Mouse (Mus musculus): ENCODE results near the gene Heatr5a. TPM values are rescaled to one million over a fixed set of nuclear protein-coding genes. Genes with fewer than 3 reads are reported as not detected.

Gene Heatr5a
- polyA plus RNA-seq (2012; ENCODE audit: insufficient read depth, low replicate concordance) = 2.8 and 3.5 TPM in 2 replicates

GRCm38 (mm10) chr12:51971070-51971664 is at the start of gene Heatr5a:
Gene Heatr5a (minus strand): TSS chr12:51971321.
- H3K4me3 ChIP-seq (replicated peaks) = peak within 1 kb of the TSS; percentile 97
- H3K9me3 ChIP-seq = peaks cover 16% of the 10 kb centered on the region
- H3K4me1 ChIP-seq = peaks cover 49% of the 10 kb centered on the region
- no peaks in the 10 kb centered on the region for H3K27me3 ChIP-seq (replicated peaks)
- TF ChIP-seq GATA1 (IDR thresholded peaks at IDR 0.05; ENCODE audit: borderline replicate concordance, low read length) = no peak
- TF ChIP-seq FLI1 (IDR thresholded peaks at IDR 0.05; ENCODE audit: low read length) = no peak
- peaks cover 38% of the 10 kb centered on the region for H3K36me3 ChIP-seq (replicated peaks; ENCODE audit: low read length)

GRCm38 (mm10) chr12:52014494-52015029 is 43.4 kb upstream of the Heatr5a start:
- no peak for TF ChIP-seq FLI1 (IDR thresholded peaks at IDR 0.05; ENCODE audit: low read length)
- no peak for TF ChIP-seq GATA1 (IDR thresholded peaks at IDR 0.05; ENCODE audit: borderline replicate concordance, low read length)
- Histone ChIP-seq H3K9me3 (peaks cover 3% of the 10 kb centered on the region; the same call in 1 of the 2 replicates), H3K4me3 (replicated peaks) (no peak overlapping the region)

GRCm38 (mm10) chr12:52014044-52014443 is 42.9 kb upstream of the Heatr5a start:
- Histone ChIP-seq H3K4me3 (replicated peaks) (no peak overlapping the region), H3K4me1 (peaks cover 13% of the 10 kb centered on the region), H3K9me3 (peaks cover 3% of the 10 kb centered on the region; the same call in 1 of the 2 replicates), H3K27me3 (replicated peaks) (peaks cover 2% of the 10 kb centered on the region), H3K36me3 (replicated peaks; ENCODE audit: low read length) (no peaks in the 10 kb centered on the region)
- no peak for TF ChIP-seq GATA1 (IDR thresholded peaks at IDR 0.05; ENCODE audit: borderline replicate concordance, low read length)
- no peak for TF ChIP-seq FLI1 (IDR thresholded peaks at IDR 0.05; ENCODE audit: low read length)

More at GRCm38 (mm10) chr12:52014494-52015029, 43.4 kb upstream of the Heatr5a start:
- H3K4me1 ChIP-seq = peaks cover 11% of the 10 kb centered on the region
- H3K36me3 ChIP-seq (replicated peaks; ENCODE audit: low read length) = no peaks in the 10 kb centered on the region
- H3K27me3 ChIP-seq (replicated peaks) = peaks cover 2% of the 10 kb centered on the region

GRCm38 (mm10) chr12:52013274-52013673 is 42.2 kb upstream of the Heatr5a start:
- Histone ChIP-seq H3K27me3 (replicated peaks) (peaks cover 2% of the 10 kb centered on the region), H3K4me3 (replicated peaks) (peak overlapping the region; percentile 48), H3K36me3 (replicated peaks; ENCODE audit: low read length) (no peaks in the 10 kb centered on the region), H3K9me3 (peaks cover 3% of the 10 kb centered on the region; the same call in 1 of the 2 replicates), H3K4me1 (peaks cover 15% of the 10 kb centered on the region)
- TF ChIP-seq FLI1 (IDR thresholded peaks at IDR 0.05; ENCODE audit: low read length) (no peak), GATA1 (IDR thresholded peaks at IDR 0.05; ENCODE audit: borderline replicate concordance, low read length) (no peak)

GRCm38 (mm10) chr12:52012159-52012558 is 41.0 kb upstream of the Heatr5a start:
- TF ChIP-seq GATA1 (IDR thresholded peaks at IDR 0.05; ENCODE audit: borderline replicate concordance, low read length) = no peak
- TF ChIP-seq FLI1 (IDR thresholded peaks at IDR 0.05; ENCODE audit: low read length) = no peak
- Histone ChIP-seq H3K27me3 (replicated peaks) (no peaks in the 10 kb centered on the region), H3K36me3 (replicated peaks; ENCODE audit: low read length) (no peaks in the 10 kb centered on the region), H3K9me3 (peaks cover 7% of the 10 kb centered on the region; the same call in 1 of the 2 replicates), H3K4me1 (peaks cover 15% of the 10 kb centered on the region), H3K4me3 (replicated peaks) (no peak overlapping the region)

- Histone ChIP-seq H3K4me3 (replicated peaks) (no peak overlapping the region), H3K27me3 (replicated peaks) (no peaks in the 10 kb centered on the region), H3K4me1 (peaks cover 20% of the 10 kb centered on the region), H3K36me3 (replicated peaks; ENCODE audit: low read length) (no peaks in the 10 kb centered on the region), H3K9me3 (peaks cover 4% of the 10 kb centered on the region; the same call in 1 of the 2 replicates)
- TF ChIP-seq GATA1 (IDR thresholded peaks at IDR 0.05; ENCODE audit: borderline replicate concordance, low read length) (no peak), FLI1 (IDR thresholded peaks at IDR 0.05; ENCODE audit: low read length) (no peak)
These were observed 39.5 kb upstream of the Heatr5a start for GRCm38 (mm10) chr12:52010630-52010961.

- Histone ChIP-seq H3K36me3 (replicated peaks; ENCODE audit: low read length) (no peaks in the 10 kb centered on the region), H3K4me1 (peaks cover 25% of the 10 kb centered on the region), H3K4me3 (replicated peaks) (no peak overlapping the region), H3K9me3 (peaks cover 4% of the 10 kb centered on the region; the same call in 1 of the 2 replicates), H3K27me3 (replicated peaks) (no peaks in the 10 kb centered on the region)
- no peak for TF ChIP-seq GATA1 (IDR thresholded peaks at IDR 0.05; ENCODE audit: borderline replicate concordance, low read length)
- TF ChIP-seq FLI1 (IDR thresholded peaks at IDR 0.05; ENCODE audit: low read length) = no peak
These were observed 39.0 kb upstream of the Heatr5a start for GRCm38 (mm10) chr12:52009928-52010629.

GRCm38 (mm10) chr12:52006633-52006994 is 35.5 kb upstream of the Heatr5a start:
- peaks cover 4% of the 10 kb centered on the region; the same call in 1 of the 2 replicates for H3K9me3 ChIP-seq

GRCm38 (mm10) chr12:52005877-52006632 is 34.9 kb upstream of the Heatr5a start, which contains the start of gene Dtd2:
Gene Dtd2 (minus strand): TSS chr12:52006501.
- no peaks in the 10 kb centered on the region for H3K27me3 ChIP-seq (replicated peaks)
- H3K4me3 ChIP-seq (replicated peaks) = peak within 1 kb of the TSS; percentile 94
- peaks cover 59% of the 10 kb centered on the region for H3K4me1 ChIP-seq
- TF ChIP-seq GATA1 (IDR thresholded peaks at IDR 0.05; ENCODE audit: borderline replicate concordance, low read length) = no peak
- no peak for TF ChIP-seq FLI1 (IDR thresholded peaks at IDR 0.05; ENCODE audit: low read length)
- peaks cover 24% of the 10 kb centered on the region for H3K36me3 ChIP-seq (replicated peaks; ENCODE audit: low read length)
- peaks cover 4% of the 10 kb centered on the region; the same call in 1 of the 2 replicates for H3K9me3 ChIP-seq

More at GRCm38 (mm10) chr12:52006633-52006994, 35.5 kb upstream of the Heatr5a start:
- Histone ChIP-seq H3K4me3 (replicated peaks) (peak overlapping the region; percentile 94), H3K36me3 (replicated peaks; ENCODE audit: low read length) (peaks cover 24% of the 10 kb centered on the region), H3K27me3 (replicated peaks) (no peaks in the 10 kb centered on the region), H3K4me1 (peaks cover 53% of the 10 kb centered on the region)
- TF ChIP-seq FLI1 (IDR thresholded peaks at IDR 0.05; ENCODE audit: low read length) (no peak), GATA1 (IDR thresholded peaks at IDR 0.05; ENCODE audit: borderline replicate concordance, low read length) (no peak)

All from megakaryocyte, embryonic 14.5 days (primary cell).